Mouse (Mus musculus): ENCODE measurements around the gene Usb1. TPM values are rescaled to one million over a fixed set of nuclear protein-coding genes. Genes with fewer than 3 reads are reported as not detected.

Gene Usb1
- polyA plus RNA-seq (2015; fragmentation: Nextera tagmentation; extraction: Ambion mirVana) = 23.5 and 28.6 TPM in 2 replicates

DNA sequence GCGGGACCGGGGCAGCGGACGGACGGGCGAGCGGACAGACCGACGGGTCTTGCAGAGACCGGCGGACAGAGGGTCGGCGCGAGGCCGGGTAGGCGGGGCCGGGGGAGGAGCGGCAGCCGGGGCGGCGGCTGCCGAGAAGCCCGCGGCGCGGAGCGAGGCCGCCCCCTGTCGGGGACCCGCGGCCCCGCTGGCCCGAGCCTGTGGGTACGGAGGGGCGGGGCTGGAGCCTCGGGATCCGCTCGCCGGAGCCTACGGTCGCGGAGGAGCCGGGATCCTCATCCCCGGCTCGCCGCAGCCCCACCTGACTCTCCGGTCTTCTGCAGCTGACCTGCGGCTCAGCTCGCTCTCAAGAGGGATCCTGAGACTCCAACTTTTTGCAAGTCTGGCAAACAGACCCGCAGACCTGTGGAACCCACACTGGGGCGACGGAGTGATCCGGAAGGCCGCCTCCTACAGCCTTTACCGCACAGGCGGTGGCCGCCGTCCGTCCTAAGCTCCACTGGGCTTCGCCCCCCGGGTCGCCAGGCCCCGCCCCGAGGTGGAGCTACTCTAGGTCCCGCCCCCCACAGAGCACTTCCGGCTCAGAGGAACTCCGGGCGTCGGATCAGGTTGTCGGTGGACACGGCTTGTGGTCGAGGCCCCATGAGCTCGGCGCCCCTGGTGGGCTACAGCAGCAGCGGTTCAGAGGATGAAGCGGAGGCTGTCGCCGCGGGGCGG lies at the start of gene Usb1, which contains the start of gene Zfp319:
TSS of gene Usb1 (plus strand) at position 565 of the 717 bp plus-strand sequence.
TSS of gene Zfp319 (minus strand) at position 231 of the 717 bp plus-strand sequence.

DNA sequence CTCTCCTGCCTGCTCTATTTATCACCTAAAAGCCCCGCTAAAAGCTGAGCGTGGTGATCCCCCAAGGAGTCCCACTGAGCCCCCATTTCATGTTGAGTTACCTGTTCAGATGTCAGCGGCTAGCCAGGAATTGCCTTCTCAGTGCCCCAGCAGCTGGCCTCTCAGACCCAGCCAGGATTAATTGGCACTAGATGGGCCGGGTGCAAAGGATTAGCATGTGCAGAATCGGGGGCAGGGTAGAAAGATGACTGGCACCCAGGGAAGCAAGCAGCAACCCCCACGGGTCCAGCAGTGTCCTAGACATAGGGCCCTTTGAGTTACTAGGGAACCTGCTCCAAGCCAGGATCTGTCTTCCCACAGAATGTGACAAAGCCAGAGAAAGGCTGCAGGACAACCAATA lies 25.7 kb upstream of the Usb1 start, which contains the start of gene Cngb1:
TSS of gene Cngb1 (minus strand) at position 155 of the 400 bp plus-strand sequence.

DNA sequence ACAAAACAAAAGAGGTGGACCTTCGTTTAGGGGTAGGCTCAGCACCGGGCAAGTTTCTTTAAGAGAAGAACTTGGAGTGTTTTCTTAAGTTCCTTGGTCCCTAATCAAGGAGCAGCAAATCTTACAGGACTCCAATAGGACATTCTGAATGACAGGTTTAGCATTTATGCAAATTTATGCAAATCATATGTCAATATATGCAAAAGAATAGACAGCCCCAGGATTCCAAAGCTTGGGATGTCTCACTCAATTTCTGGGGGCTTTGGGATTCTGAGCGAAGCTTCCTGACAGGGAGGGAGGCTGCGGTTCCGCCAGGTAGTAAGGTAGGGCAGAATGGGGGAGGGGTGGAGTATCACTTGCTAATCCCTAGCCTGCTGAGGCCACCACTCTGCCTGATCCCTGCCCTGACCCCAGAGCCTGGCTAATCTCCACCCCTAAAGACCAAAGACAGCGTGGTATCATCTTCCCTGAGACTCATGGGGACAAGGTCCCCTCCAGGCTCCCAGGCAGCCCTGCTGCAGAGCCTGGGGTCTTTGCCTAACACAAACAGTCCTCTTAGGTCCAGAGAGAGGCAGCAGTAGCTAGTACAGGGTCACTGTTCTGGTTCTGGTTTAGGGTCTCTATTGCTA lies 21.6 kb upstream of the Usb1 start, which contains the start of gene Tepp:
TSS of gene Tepp (plus strand) at position 225 of the 629 bp plus-strand sequence.

DNA sequence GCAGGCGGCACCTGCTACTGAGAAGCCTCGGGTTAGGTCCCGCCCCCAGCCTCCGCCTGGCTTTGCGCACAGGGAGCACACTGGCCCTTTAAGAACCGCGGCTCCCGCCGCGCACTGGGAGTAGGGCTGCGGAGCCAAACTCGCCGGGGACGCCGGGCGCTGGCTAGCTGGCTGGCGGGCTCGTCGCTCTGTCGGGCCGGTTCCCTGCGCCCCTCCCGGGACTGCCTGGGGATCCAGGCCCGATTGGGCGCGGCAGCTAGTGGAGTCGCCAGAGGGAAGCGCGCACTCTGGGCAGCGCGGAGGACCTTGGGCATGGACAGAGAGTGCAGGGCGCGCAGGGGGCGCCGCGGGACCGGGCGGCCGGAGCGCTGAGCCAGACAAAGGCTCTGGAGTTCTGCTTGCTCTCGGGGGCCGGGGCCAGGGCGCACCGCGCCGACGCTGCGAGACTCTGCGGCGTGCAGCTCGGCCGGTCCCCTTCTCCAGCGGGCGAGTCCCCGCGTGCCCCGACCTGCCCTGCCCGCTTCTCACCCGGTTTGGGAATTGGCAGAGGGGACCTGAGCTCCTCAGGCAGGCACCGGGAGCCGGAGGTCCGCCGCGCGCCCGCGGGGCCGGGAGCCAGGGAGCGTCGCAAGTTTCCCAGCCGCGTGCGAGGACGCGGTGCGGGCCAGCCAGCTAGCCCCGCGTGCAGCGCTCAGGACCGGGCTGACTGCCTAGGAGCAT lies 20.2 kb downstream of the Usb1 start, which contains the start of gene Mmp15:
TSS of gene Mmp15 (plus strand) at position 118 of the 720 bp plus-strand sequence.

Other genes starting within 250 kb of the Usb1 start
- 33.4 and 34.6 TPM in 2 replicates for gene Kifc3, start 129.5 kb upstream of the Usb1 start, polyA plus RNA-seq (2015; fragmentation: Nextera tagmentation; extraction: Ambion mirVana)
- 0.70 and 1.5 TPM in 2 replicates for gene Cngb1, start 25.7 kb upstream of the Usb1 start, polyA plus RNA-seq (2015; fragmentation: Nextera tagmentation; extraction: Ambion mirVana)
- gene Tepp, start 21.7 kb upstream of the Usb1 start, polyA plus RNA-seq (2015; fragmentation: Nextera tagmentation; extraction: Ambion mirVana) = 1.9 and 3.1 TPM in 2 replicates
- gene Zfp319, start 334 bp upstream of the Usb1 start, polyA plus RNA-seq (2015; fragmentation: Nextera tagmentation; extraction: Ambion mirVana) = 7.9 and 9.2 TPM in 2 replicates
- gene Mmp15, start 20.0 kb downstream of the Usb1 start, polyA plus RNA-seq (2015; fragmentation: Nextera tagmentation; extraction: Ambion mirVana) = 21.0 and 22.4 TPM in 2 replicates
- gene Cfap20, start 102.6 kb downstream of the Usb1 start, polyA plus RNA-seq (2015; fragmentation: Nextera tagmentation; extraction: Ambion mirVana) = 121 and 128 TPM in 2 replicates
- gene Csnk2a2, start 157.8 kb downstream of the Usb1 start, polyA plus RNA-seq (2015; fragmentation: Nextera tagmentation; extraction: Ambion mirVana) = 10.6 and 12.3 TPM in 2 replicates
- gene Ccdc113, start 201.8 kb downstream of the Usb1 start, polyA plus RNA-seq (2015; fragmentation: Nextera tagmentation; extraction: Ambion mirVana) = 1.7 and 2.3 TPM in 2 replicates
- gene Prss54, start 244.1 kb downstream of the Usb1 start, polyA plus RNA-seq (2015; fragmentation: Nextera tagmentation; extraction: Ambion mirVana) = 0.10 TPM in 1 of 2 replicates, not detected in the other

Data from neural tube, postnatal 0 days (tissue).